Mouse (Mus musculus): ENCODE data around the gene Pik3r5. TPM values are rescaled to one million over a fixed set of nuclear protein-coding genes. Genes with fewer than 3 reads are reported as not detected.
A peak's percentile ranks its signal among the peaks of the same experiment; 100 is the strongest.

Pik3r5 gene
- total RNA-seq, 2 experiments from 2014 or later, result 2.1 to 4.2 TPM

DNA sequence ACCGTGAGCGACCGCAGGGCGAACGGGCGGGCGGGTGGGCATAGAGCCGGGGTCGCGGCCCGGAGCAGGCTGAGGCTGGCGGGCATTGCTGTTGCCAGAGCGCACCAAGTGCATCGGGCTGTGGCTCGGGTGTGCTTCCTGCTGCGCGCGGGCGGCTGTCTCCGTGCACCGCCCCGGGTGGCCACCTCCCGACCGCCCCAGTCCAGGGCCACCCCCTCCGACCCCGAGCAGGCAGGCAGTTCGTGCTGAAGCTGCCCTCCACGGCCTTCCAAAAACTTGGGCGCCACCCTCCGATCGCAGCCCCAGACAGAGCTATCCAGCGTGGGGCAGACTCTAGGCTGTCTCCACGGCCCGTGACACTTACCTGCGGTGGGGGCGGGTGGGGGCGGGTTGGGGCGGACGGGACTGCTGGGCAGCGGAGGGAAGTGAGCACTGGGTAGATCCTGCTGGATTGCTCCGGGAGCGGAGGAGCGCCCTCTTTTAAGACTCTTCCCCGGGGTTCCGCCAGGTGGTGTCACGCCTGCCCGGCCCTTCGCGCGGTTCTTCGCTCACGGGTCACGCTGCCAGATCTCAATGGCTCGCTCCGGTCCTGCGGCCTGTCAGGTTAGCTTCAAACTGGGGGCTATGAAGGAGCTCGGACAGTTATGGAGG, 31.8 kb upstream of the Pik3r5 start:
- DNase-seq (ENCODE audit: low spot score in 2 of 2), result no peak
- intact Hi-C loops (cut with DNase I), result loop anchor here (2.0 to 10.0 kb wide), 2 partner anchors 395 to 575 kb away; no protein-coding TSS in a partner anchor

GRCm38 (mm10) chr11:68400727-68401219, 31.1 kb upstream of the Pik3r5 start, which contains the start of gene Ntn1:
TSS of gene Ntn1 (minus strand) at chr11:68400823.
- no peak for DNase-seq (ENCODE audit: low spot score in 2 of 2)
- intact Hi-C loops (cut with DNase I), result loop anchor here (2.0 to 10.0 kb wide), 2 partner anchors 396 to 576 kb away; no protein-coding TSS in a partner anchor

DNA sequence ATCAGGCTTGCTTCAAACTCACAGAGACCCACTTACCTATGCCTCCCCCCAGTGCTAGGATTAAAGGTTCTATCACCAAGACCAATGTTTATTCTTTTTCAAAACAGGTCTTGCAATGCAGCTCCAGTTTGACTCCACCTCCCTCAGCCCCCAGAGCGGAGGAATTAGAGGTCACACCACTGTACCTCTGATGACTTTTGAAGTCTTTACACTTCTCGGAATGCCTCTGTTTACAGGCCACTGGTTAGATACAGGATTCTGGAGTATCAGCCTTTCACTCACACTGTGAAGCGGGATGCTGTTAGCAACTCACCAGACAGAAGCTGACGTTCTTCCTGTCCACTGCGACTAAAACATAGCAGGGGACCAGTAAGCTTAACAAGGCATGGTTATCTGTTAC, 30.5 kb upstream of the Pik3r5 start:
- intact Hi-C loops (cut with DNase I), result loop anchor here (2.0 to 10.0 kb wide), 2 partner anchors 397 to 577 kb away; no protein-coding TSS in a partner anchor
- no peak for DNase-seq (ENCODE audit: low spot score in 2 of 2)

DNA sequence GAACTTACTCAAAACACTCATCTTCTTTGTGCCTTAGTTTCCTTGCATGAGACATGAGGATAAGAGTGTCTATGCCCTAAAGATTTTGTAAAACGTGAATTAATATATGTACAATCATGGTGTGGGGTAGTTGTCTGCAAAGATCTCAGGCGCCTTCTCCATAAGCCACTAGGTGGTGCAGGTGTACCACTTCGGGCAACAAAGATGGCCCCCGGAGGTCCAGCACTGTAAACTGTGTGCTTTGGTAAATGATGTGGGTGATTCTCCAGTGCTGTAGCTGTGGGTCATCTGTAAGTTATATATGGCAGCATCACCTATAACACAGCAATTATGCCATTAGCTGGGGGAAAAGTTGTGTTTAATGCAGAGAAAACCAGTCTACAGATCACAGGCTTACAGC, 27.7 kb upstream of the Pik3r5 start:
- intact Hi-C loops (cut with DNase I), result loop anchor here (10.0 kb wide), 1 partner anchor 579 kb away; no protein-coding TSS in a partner anchor
- DNase-seq (ENCODE audit: low spot score in 2 of 2), result no peak

DNA sequence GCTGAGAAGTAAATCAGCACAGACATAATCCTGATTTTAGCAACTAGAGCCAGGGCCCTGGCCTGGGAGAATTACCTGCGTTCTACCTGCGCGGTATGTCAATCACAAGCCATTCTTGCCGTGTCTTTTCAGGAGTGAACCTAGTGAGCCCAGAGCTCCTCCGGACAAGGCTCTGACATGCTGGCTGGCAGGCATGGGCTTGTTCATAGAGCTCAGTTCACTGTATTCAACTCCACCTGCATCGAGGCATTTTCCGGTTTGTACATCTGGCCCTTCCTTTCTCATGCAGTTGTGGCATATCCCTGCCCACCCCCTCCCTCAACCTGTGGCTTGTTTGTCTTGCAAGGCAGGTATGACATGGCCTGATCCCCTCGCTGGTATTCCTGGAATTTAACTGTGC, 26.3 kb upstream of the Pik3r5 start:
- intact Hi-C loops (cut with DNase I), result loop anchor here (5.0 to 10.0 kb wide), 2 partner anchors 193 to 581 kb away; no protein-coding TSS in a partner anchor
- no peak for DNase-seq (ENCODE audit: low spot score in 2 of 2)

DNA sequence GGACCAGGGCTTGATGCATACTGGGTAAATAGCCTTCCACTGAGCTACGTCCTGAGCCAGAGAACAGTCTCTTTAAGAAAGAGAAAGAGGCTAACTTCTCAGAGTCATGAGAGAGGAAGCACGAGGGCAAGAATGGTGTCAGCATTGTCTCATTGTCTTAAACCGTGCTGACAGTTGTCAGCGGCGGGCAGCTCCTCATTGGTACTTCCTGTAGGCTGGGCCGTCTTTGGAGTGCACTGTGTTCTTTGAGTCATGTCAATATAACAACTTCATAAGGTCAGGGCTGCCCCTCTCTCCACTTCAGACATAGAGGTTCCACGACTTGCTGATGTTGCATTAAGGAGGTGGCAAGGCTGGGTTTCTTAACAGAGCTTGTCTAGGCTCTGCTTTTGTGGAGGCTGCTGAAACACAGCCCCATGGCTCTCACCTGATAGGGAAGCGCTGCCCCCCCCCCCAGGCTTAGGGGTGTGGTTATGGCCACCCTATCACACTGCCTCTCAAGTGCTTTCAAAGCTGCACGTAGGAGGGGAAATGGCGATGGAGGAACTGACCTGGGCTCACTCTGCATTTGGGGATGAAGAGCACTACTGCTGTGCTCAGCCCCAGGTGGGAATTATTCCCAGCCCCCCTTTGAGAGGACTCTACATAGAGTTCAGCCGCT, 24.5 kb upstream of the Pik3r5 start:
- intact Hi-C loops (cut with DNase I), result loop anchor here (5.0 to 10.0 kb wide), 2 partner anchors 195 to 583 kb away; no protein-coding TSS in a partner anchor
- DNase-seq (ENCODE audit: low spot score in 2 of 2), result no peak

GRCm38 (mm10) chr11:68408127-68408526, 23.8 kb upstream of the Pik3r5 start:
- intact Hi-C loops (cut with DNase I), result loop anchor here (1.0 to 10.0 kb wide), 3 partner anchors 196 to 583 kb away; no protein-coding TSS in a partner anchor
- peak; percentile 64 to 73 for DNase-seq (ENCODE audit: low spot score in 2 of 2)

GRCm38 (mm10) chr11:68417001-68417400, 14.9 kb upstream of the Pik3r5 start:
- intact Hi-C loops (cut with DNase I), result no loop called here
- DNase-seq (ENCODE audit: low spot score in 2 of 2), result no peak

DNA sequence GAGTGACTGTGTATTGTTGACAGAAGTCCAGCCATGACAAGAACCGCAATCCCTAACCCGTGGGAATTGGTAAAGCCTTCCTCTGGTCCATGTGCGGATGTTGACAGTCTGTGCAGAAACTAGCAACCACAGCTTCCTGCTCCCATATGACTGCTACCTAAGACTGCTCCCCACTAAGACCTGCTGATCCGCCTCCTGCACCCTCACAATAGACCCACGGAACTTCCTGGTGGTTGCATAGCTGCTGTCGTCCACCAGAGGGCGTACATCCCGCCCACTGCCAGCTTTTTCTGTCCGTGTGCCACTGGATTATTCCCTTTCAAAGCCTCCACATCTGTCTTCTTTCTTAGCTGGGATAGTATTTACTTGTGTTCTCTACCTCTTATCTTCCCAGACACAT, 14.1 kb upstream of the Pik3r5 start:
- intact Hi-C loops (cut with DNase I), result no loop called here
- peak; percentile 4 to 35 for DNase-seq (ENCODE audit: low spot score in 2 of 2)

DNA sequence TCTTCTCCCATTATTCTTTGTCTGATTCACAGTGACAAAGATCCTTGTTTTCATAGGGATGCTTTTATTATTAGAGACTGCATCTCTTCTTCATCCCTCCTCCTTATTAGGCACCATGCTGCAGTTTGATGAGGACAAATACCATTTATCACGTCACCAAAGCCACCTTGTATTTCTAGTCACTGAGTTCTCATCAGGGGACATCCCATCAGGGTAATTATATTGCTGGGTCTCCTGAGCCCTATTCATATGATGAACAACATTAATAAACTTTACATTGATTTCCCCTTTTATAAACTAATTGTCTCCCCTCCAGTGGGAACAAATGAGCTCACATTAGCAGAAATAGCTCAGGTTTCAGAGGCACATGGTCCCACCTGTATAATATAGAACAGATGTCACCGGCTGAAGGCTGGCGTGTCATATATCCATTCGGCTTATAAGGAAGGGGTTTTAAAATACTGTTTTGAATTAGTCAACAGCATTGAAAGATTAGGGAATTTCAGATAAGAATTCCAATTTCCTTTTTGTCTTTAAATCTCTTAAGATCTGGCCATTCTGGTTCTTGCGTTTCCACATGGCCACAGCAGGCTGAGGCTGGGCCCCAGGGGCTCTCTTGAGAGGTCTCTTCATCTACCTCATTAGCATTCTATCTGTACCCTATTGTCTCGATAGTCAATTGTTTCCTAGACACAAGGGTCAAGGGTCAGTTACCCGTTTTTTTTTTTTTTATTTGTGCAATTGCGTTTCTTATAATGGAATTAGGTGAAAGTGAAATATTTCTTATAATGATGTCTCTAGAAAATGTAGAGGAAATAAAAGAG, 6.2 kb upstream of the Pik3r5 start:
- no peak for DNase-seq (ENCODE audit: low spot score in 2 of 2)
- intact Hi-C loops (cut with DNase I), result no loop called here

DNA sequence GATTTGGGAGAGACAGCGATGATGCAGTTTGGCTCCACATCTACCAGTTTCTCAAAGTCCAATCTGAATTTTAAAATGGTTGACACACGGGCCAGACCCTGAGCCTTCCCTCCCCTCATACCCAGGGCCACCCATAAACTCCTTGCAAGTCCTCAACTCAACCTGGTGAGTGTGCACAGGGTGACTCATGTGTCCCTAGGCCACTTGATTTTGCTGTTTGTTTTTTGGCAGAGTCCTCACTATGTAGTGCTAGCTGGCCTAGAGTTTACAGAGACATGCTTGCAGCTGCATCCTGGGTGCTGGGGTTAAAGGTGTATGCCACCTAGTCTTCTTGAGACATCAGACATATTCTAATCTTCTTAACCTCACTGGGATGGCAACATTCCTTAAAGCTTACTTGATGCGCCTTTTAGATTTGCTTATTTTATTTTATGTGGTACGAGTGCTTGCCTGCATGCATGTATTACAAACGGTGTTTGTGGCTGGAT, 4.8 kb upstream of the Pik3r5 start:
- no peak for DNase-seq (ENCODE audit: low spot score in 2 of 2)
- intact Hi-C loops (cut with DNase I), result no loop called here

- intact Hi-C loops (cut with DNase I), result loop anchor here (5.0 kb wide), 2 partner anchors 42 to 122 kb away; no protein-coding TSS in a partner anchor
- no peak for DNase-seq (ENCODE audit: low spot score in 2 of 2)
Measured at GRCm38 (mm10) chr11:68430662-68431061, 1.3 kb upstream of the Pik3r5 start.

DNA sequence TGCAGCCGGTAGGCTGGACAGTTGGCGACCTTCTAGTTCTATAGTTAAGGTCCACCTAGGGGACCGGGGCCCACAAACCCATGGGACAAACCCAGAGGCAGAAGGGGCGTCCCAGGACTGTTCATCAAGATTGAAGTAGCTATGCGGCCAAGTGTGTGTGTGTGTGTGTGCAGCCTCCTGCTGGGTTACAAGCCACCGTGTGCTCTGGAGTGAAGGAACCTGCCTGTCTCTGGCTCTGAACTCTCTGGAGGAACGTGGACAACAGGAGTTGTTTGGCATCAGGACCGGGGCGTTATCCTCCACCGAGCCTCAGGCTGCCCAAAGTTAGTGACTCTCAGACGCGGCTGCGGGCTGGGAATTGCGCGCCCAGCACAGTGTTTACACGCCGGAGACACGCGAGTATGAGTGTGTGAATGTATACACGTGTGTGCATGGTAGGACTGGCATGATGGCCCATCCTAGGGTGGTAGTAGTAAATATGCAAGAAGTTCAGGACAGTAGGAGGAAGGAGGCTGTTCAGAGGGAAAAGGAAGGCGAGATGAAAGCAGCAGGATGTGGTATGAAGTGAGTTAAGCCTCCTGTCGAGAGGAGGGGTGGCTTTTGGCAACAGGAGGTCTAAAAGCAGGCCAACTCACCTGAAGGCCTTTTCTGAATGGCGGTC, 570 bp downstream of the Pik3r5 start:
- no peak for DNase-seq (ENCODE audit: low spot score in 2 of 2)
- intact Hi-C loops (cut with DNase I), result loop anchor here (5.0 kb wide), 2 partner anchors 40 to 120 kb away; no protein-coding TSS in a partner anchor

DNA sequence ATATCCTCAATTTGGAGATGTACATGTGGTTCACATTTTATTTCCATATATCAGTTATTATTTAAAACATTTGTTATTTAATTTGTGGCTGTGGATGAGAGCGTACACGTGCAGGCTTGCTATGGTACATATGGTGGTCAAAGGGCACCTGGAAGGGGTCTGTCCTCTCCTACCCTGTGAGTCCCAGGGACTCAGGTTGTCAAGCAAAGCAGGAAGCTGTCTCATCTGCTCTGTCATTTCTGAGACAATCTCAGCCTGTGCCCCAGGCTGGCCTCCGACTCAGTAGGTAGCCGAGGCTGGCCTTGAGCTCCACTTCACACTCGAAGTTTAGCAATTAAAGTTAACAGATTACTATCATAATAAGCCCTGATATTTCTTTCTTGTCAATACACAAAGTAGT, 1.6 kb downstream of the Pik3r5 start:
- intact Hi-C loops (cut with DNase I), result loop anchor here (5.0 kb wide), 2 partner anchors 39 to 119 kb away; no protein-coding TSS in a partner anchor
- no peak for DNase-seq (ENCODE audit: low spot score in 2 of 2)

DNA sequence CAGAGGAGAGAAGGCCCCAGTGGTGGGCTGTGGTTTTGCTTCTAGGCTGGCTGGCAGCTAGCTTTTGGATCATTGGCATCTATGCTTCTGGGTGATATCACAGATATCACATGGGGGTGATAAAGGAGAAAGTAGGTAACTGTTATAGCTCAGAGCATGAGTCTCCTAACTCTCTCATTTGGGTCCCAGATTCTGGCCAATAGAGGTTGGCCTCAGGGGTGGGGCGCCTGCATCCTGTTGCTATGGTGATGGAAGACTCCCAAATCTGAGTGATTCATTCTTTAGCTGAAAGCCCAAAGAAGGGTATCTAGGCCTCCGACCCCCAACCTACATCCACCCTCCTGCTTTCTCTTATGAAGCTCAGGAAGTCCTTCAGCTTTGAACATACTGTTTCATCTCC, 2.8 kb downstream of the Pik3r5 start:
- DNase-seq (ENCODE audit: low spot score in 2 of 2), result no peak
- intact Hi-C loops (cut with DNase I), result loop anchor here (5.0 kb wide), 2 partner anchors 38 to 118 kb away; no protein-coding TSS in a partner anchor

GRCm38 (mm10) chr11:68435601-68436000, 3.7 kb downstream of the Pik3r5 start:
- intact Hi-C loops (cut with DNase I), result no loop called here
- DNase-seq (ENCODE audit: low spot score in 2 of 2), result no peak

GRCm38 (mm10) chr11:68436376-68436775, 4.5 kb downstream of the Pik3r5 start:
- intact Hi-C loops (cut with DNase I), result no loop called here
- DNase-seq (ENCODE audit: low spot score in 2 of 2), result no peak

DNA sequence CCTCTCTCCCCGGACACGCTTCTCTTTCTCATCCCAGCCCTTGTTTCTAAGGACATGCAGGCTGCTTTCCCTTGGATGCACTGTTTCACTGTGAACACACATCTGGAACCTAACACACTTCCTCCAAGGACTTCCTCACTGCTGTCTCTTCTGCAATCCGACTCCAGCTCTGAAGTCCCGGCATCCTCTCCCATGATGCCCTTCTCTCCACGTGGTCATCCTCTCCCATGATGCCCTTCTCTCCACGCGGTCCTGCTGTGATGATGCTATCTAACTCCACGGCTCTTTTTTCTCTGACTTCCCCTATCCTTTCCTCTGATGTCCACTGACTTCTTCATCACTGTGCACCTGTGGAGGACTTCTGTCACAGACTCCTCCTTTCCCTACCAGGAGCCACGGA, 8.2 kb downstream of the Pik3r5 start:
- no peak for DNase-seq (ENCODE audit: low spot score in 2 of 2)
- intact Hi-C loops (cut with DNase I), result no loop called here

GRCm38 (mm10) chr11:68440965-68441364, 9.0 kb downstream of the Pik3r5 start:
- intact Hi-C loops (cut with DNase I), result no loop called here

More at GRCm38 (mm10) chr11:68440965-68441364, 9.0 kb downstream of the Pik3r5 start:
- DNase-seq (ENCODE audit: low spot score in 2 of 2), result no peak
